Mouse (Mus musculus): Measurements from ENCODE around the gene Fmo4. TPM values are rescaled to one million over a fixed set of nuclear protein-coding genes. Genes with fewer than 3 reads are reported as not detected.

Fmo4 gene
- polyA plus RNA-seq, 1 experiment from 2014 or later: 0.27 TPM

GRCm38 (mm10) chr1:162831838-162832573, 18.2 kb upstream of the Fmo4 start:
- Histone ChIP-seq H3K4me3 (peak overlapping the region; percentile 29), H3K27ac (peak overlapping the region; percentile 88), H3K9me3 (no peaks in the 10 kb centered on the region), H3K36me3 (no peaks in the 10 kb centered on the region), H3K27me3 (ENCODE audit: insufficient read depth, poor library complexity, severe bottlenecking) (no peaks in the 10 kb centered on the region), H3K4me1 (replicated peaks) (peaks cover 17% of the 10 kb centered on the region)
- WGBS: 4% methylated on average over 5 of the region's 5 CpGs
- peak; percentile 84 for DNase-seq (ENCODE audit: low spot score)

- H3K27ac ChIP-seq: no peak overlapping the region
- no peaks in the 10 kb centered on the region for H3K27me3 ChIP-seq (ENCODE audit: insufficient read depth, poor library complexity, severe bottlenecking)
- no peaks in the 10 kb centered on the region for H3K9me3 ChIP-seq
- H3K4me3 ChIP-seq: no peak overlapping the region
- H3K4me1 ChIP-seq (replicated peaks): peaks cover 9% of the 10 kb centered on the region
- H3K36me3 ChIP-seq: no peaks in the 10 kb centered on the region
- 95% methylated on average over 5 of the region's 5 CpGs for WGBS
- no peak for DNase-seq (ENCODE audit: low spot score)
These were observed 5.5 kb upstream of the Fmo4 start for GRCm38 (mm10) chr1:162819280-162819679.

GRCm38 (mm10) chr1:162815381-162816127, 1.8 kb upstream of the Fmo4 start:
- Histone ChIP-seq H3K27ac (0 out of 2 replicates have a peak overlapping the region, but pooled peaks have one; percentile 45), H3K4me1 (replicated peaks) (peaks cover 9% of the 10 kb centered on the region), H3K9me3 (no peaks in the 10 kb centered on the region), H3K36me3 (no peaks in the 10 kb centered on the region), H3K4me3 (no peak overlapping the region), H3K27me3 (ENCODE audit: insufficient read depth, poor library complexity, severe bottlenecking) (no peaks in the 10 kb centered on the region)
- no peak for DNase-seq (ENCODE audit: low spot score)
- WGBS: 78% methylated on average over 10 of the region's 10 CpGs

GRCm38 (mm10) chr1:162814932-162815331, 1.2 kb upstream of the Fmo4 start:
- 76% methylated on average over 4 of the region's 4 CpGs for WGBS
- DNase-seq (ENCODE audit: low spot score): no peak
- Histone ChIP-seq H3K9me3 (no peaks in the 10 kb centered on the region), H3K27ac (0 out of 2 replicates have a peak overlapping the region, but pooled peaks have one; percentile 45), H3K4me3 (no peak overlapping the region), H3K4me1 (replicated peaks) (peaks cover 9% of the 10 kb centered on the region), H3K27me3 (ENCODE audit: insufficient read depth, poor library complexity, severe bottlenecking) (no peaks in the 10 kb centered on the region), H3K36me3 (no peaks in the 10 kb centered on the region)

GRCm38 (mm10) chr1:162813143-162813835, 483 bp downstream of the Fmo4 start:
- Histone ChIP-seq H3K9me3 (no peaks in the 10 kb centered on the region), H3K27ac (no peak overlapping the region), H3K4me1 (replicated peaks) (peaks cover 9% of the 10 kb centered on the region), H3K4me3 (no peak overlapping the region), H3K36me3 (no peaks in the 10 kb centered on the region), H3K27me3 (ENCODE audit: insufficient read depth, poor library complexity, severe bottlenecking) (no peaks in the 10 kb centered on the region)
- 89% methylated on average over 9 of the region's 9 CpGs for WGBS
- no peak for DNase-seq (ENCODE audit: low spot score)

- no peak overlapping the region for H3K4me3 ChIP-seq
- 83% methylated on average over 3 of the region's 3 CpGs for WGBS
- no peaks in the 10 kb centered on the region for H3K9me3 ChIP-seq
- no peak overlapping the region for H3K27ac ChIP-seq
- no peak for DNase-seq (ENCODE audit: low spot score)
- no peaks in the 10 kb centered on the region for H3K4me1 ChIP-seq (replicated peaks)
- no peaks in the 10 kb centered on the region for H3K36me3 ChIP-seq
- no peaks in the 10 kb centered on the region for H3K27me3 ChIP-seq (ENCODE audit: insufficient read depth, poor library complexity, severe bottlenecking)
These were observed 5.2 kb downstream of the Fmo4 start for GRCm38 (mm10) chr1:162808541-162808940.

- H3K36me3 ChIP-seq: no peaks in the 10 kb centered on the region
- no peak for DNase-seq (ENCODE audit: low spot score)
- H3K4me1 ChIP-seq (replicated peaks): no peaks in the 10 kb centered on the region
- no peak overlapping the region for H3K27ac ChIP-seq
- no peaks in the 10 kb centered on the region for H3K9me3 ChIP-seq
- WGBS: 87% methylated on average over 5 of the region's 5 CpGs
- H3K4me3 ChIP-seq: no peak overlapping the region
- no peaks in the 10 kb centered on the region for H3K27me3 ChIP-seq (ENCODE audit: insufficient read depth, poor library complexity, severe bottlenecking)
These were observed 6.3 kb downstream of the Fmo4 start for GRCm38 (mm10) chr1:162807441-162807840.

GRCm38 (mm10) chr1:162805011-162805410, 8.8 kb downstream of the Fmo4 start:
- no peaks in the 10 kb centered on the region for H3K9me3 ChIP-seq
- WGBS: 59% methylated on average over 5 of the region's 5 CpGs
- H3K4me3 ChIP-seq: no peak overlapping the region
- no peaks in the 10 kb centered on the region for H3K27me3 ChIP-seq (ENCODE audit: insufficient read depth, poor library complexity, severe bottlenecking)
- H3K36me3 ChIP-seq: no peaks in the 10 kb centered on the region
- no peak for DNase-seq (ENCODE audit: low spot score)
- H3K4me1 ChIP-seq (replicated peaks): no peaks in the 10 kb centered on the region
- H3K27ac ChIP-seq: no peak overlapping the region

- no peak overlapping the region for H3K27ac ChIP-seq
- no peaks in the 10 kb centered on the region for H3K4me1 ChIP-seq (replicated peaks)
- H3K9me3 ChIP-seq: no peaks in the 10 kb centered on the region
- H3K36me3 ChIP-seq: no peaks in the 10 kb centered on the region
- no peak overlapping the region for H3K4me3 ChIP-seq
- DNase-seq (ENCODE audit: low spot score): no peak
- no peaks in the 10 kb centered on the region for H3K27me3 ChIP-seq (ENCODE audit: insufficient read depth, poor library complexity, severe bottlenecking)
These were observed 17.3 kb downstream of the Fmo4 start for GRCm38 (mm10) chr1:162796441-162796840.

GRCm38 (mm10) chr1:162792306-162793044, 21.3 kb downstream of the Fmo4 start:
- no peak for DNase-seq (ENCODE audit: low spot score)
- Histone ChIP-seq H3K4me3 (no peak overlapping the region), H3K36me3 (no peaks in the 10 kb centered on the region), H3K27ac (no peak overlapping the region), H3K4me1 (replicated peaks) (no peaks in the 10 kb centered on the region), H3K27me3 (ENCODE audit: insufficient read depth, poor library complexity, severe bottlenecking) (no peaks in the 10 kb centered on the region), H3K9me3 (no peaks in the 10 kb centered on the region)
- WGBS: 71% methylated on average over 7 of the region's 7 CpGs

- no peak overlapping the region for H3K4me3 ChIP-seq
- no peak for DNase-seq (ENCODE audit: low spot score)
- no peak overlapping the region for H3K27ac ChIP-seq
- H3K9me3 ChIP-seq: no peaks in the 10 kb centered on the region
- no peaks in the 10 kb centered on the region for H3K36me3 ChIP-seq
- H3K27me3 ChIP-seq (ENCODE audit: insufficient read depth, poor library complexity, severe bottlenecking): no peaks in the 10 kb centered on the region
- H3K4me1 ChIP-seq (replicated peaks): no peaks in the 10 kb centered on the region
- WGBS: 86% methylated on average over 4 of the region's 4 CpGs
These were observed 28.6 kb downstream of the Fmo4 start for GRCm38 (mm10) chr1:162785222-162785621.

GRCm38 (mm10) chr1:162783669-162784248, 30.0 kb downstream of the Fmo4 start:
- 87% methylated on average over 7 of the region's 7 CpGs for WGBS
- Histone ChIP-seq H3K4me3 (no peak overlapping the region), H3K27me3 (ENCODE audit: insufficient read depth, poor library complexity, severe bottlenecking) (no peaks in the 10 kb centered on the region), H3K27ac (no peak overlapping the region), H3K9me3 (no peaks in the 10 kb centered on the region), H3K4me1 (replicated peaks) (no peaks in the 10 kb centered on the region), H3K36me3 (no peaks in the 10 kb centered on the region)
- no peak for DNase-seq (ENCODE audit: low spot score)

Data from hindbrain, embryonic 10.5 days (tissue).